Mouse (Mus musculus) ES-E14 (cell line): ENCODE data around the gene Cxcl9. TPM values are rescaled to one million over a fixed set of nuclear protein-coding genes. Genes with fewer than 3 reads are reported as not detected.

Experiments used
- DNase-seq: peaks from one replicate; pipeline ENCODE4 v3.0.0-alpha.2; 2013; ENCODE audit warnings: low read depth, low spot score
- H3K27ac ChIP-seq: 2 replicates; pipeline ENCODE4 v1.5.1; 2012; ENCODE audit warnings: low read depth, mild to moderate bottlenecking, low read length, moderate library complexity, mixed read lengths; ENCODE audit not compliant: poor library complexity, insufficient read depth, severe bottlenecking
- H3K36me3 ChIP-seq: 2 replicates; pipeline ENCODE4 v1.6.1; 2012; ENCODE audit warnings: mild to moderate bottlenecking, low read length, moderate library complexity, mixed read lengths; ENCODE audit not compliant: control insufficient read depth, poor library complexity, insufficient read depth, severe bottlenecking
- H3K4me1 ChIP-seq, 2 experiments: fragments of 150-350 bp in 1 of 2; sonication (generic) in 1 of 2; 2 replicates each; pipeline ENCODE4 v1.6.1; 2012; ENCODE audit warnings: low read length in 2 of 2, mild to moderate bottlenecking in 1 of 2, mixed read lengths in 1 of 2; ENCODE audit not compliant: control insufficient read depth in 2 of 2, insufficient read depth in 2 of 2, poor library complexity in 1 of 2
- H3K4me3 ChIP-seq, 2 experiments: fragments of 150-350 bp in 1 of 2; sonication (generic) in 1 of 2; 2 replicates each; pipeline ENCODE4 v1.5.1; 2012; ENCODE audit warnings: low read length in 2 of 2, low read depth in 1 of 2, mild to moderate bottlenecking in 1 of 2, mixed read lengths in 1 of 2; ENCODE audit not compliant: insufficient read depth in 1 of 2, poor library complexity in 1 of 2, severe bottlenecking in 1 of 2
- H3K9ac ChIP-seq: 2 replicates; pipeline ENCODE4 v1.6.1; 2012; ENCODE audit warnings: low read depth, mild to moderate bottlenecking, low read length, mixed read lengths; ENCODE audit not compliant: poor library complexity, insufficient read depth, severe bottlenecking
- H3K9me3 ChIP-seq: fragments of 150-350 bp; sonication (generic); 2 replicates; pipeline ENCODE4 v1.6.1; 2012; ENCODE audit warnings: low read depth, mild to moderate bottlenecking, low read length; ENCODE audit not compliant: control insufficient read depth, insufficient read depth
- CHD2 ChIP-seq: IDR thresholded peaks from 2 replicates; pipeline ENCODE4 v1.6.1; 2014; ENCODE audit warnings: mild to moderate bottlenecking, low read depth, low read length, inconsistent platforms
- HCFC1 ChIP-seq: IDR thresholded peaks from 2 replicates; pipeline ENCODE4 v1.6.1; 2012; ENCODE audit warnings: low read length, inconsistent platforms, borderline replicate concordance; ENCODE audit not compliant: insufficient read depth
- MAFK ChIP-seq: IDR thresholded peaks from 2 replicates; pipeline ENCODE4 v1.6.1; 2014; ENCODE audit warnings: mild to moderate bottlenecking, low read depth, low read length, inconsistent platforms; ENCODE audit not compliant: insufficient read depth
- ZC3H11A ChIP-seq: IDR thresholded peaks from 2 replicates; pipeline ENCODE4 v1.6.1; 2012; ENCODE audit warnings: low read depth, mild to moderate bottlenecking, inconsistent platforms, low read length, borderline replicate concordance
- ZNF384 ChIP-seq: IDR thresholded peaks from 2 replicates; pipeline ENCODE4 v1.6.1; 2012; ENCODE audit warnings: low read depth, low read length, inconsistent platforms
- in situ Hi-C, 2 experiments: fragments of 600-800 bp; cut with MboI; formaldehyde crosslinking; loops; one replicate each; pipeline ENCODE4 v1.15.1; 2025; ENCODE audit warnings: low sequenced_read_pairs in 2 of 2, inconsistent platforms in 1 of 2; ENCODE audit not compliant: unreplicated experiment in 2 of 2
- total RNA-seq: library from RNA; depleted of rRNA; stranded (reverse); fragments of 300-350 nt; gene quantifications from 2 replicates; pipeline ENCODE4 v1.2.3, GENCODE M21; 2012

The Cxcl9 gene
- total RNA-seq, 1 experiment, result not detected

GRCm38 (mm10) chr5:92371361-92371976, 43.6 kb upstream of the Cxcl9 start:
- no peak for TF ChIP-seq ZNF384
- in situ Hi-C loops, result no loop called here
- Histone ChIP-seq H3K4me3 (no peak overlapping the region), H3K9me3 (no peaks in the 10 kb centered on the region), H3K4me1 (no peaks in the 10 kb centered on the region), H3K27ac (no peak overlapping the region), H3K9ac (no peak overlapping the region), H3K36me3 (no peaks in the 10 kb centered on the region)
- no peak for DNase-seq

DNA sequence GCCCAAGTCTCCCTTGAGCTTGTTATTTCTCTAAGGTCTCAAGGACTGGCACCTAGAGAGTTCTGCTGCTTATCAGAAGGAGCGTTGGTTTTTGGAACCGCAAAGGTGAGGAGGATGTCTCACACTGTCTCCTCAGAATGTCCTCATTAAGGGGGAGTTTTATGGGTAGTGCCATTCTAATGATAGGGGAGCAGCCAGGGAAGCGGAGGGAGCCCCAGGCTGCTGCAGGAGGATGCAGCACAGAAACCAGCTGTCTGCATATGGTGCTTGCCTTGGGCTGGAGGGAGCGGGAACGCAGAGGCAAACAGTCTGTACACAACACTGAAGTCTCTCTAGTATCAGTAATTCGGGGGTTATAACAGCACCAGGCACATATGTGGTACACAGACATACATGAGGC, 43.0 kb upstream of the Cxcl9 start:
- Histone ChIP-seq H3K27ac (no peak overlapping the region), H3K4me1 (no peaks in the 10 kb centered on the region), H3K9ac (no peak overlapping the region), H3K9me3 (no peaks in the 10 kb centered on the region), H3K4me3 (no peak overlapping the region), H3K36me3 (no peaks in the 10 kb centered on the region)
- no peak for TF ChIP-seq ZC3H11A
- no peak for TF ChIP-seq MAFK
- no peak for TF ChIP-seq CHD2
- TF ChIP-seq HCFC1, result no peak
- no peak for TF ChIP-seq ZNF384
- in situ Hi-C loops, result no loop called here
- no peak for DNase-seq

DNA sequence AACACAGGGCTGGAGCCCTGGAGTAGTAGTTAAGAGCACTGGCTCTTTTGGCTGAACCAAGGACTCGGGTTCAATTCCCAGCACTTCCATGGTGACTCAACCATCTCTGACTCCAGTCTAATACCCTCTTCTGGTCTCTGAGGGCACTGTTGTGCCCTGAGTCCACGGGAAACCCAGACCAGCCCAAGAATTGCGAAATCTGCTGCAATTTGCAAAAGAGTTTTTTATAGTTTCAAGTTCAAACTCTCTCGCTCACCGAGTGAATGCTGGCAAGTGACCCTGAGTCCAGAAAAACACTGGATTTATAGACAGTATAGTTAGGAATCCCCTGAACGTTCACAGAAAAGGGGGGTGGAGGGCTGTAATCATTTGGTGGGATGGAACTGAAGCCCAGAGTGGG, 42.5 kb upstream of the Cxcl9 start:
- no peak overlapping the region for H3K9ac ChIP-seq

DNA sequence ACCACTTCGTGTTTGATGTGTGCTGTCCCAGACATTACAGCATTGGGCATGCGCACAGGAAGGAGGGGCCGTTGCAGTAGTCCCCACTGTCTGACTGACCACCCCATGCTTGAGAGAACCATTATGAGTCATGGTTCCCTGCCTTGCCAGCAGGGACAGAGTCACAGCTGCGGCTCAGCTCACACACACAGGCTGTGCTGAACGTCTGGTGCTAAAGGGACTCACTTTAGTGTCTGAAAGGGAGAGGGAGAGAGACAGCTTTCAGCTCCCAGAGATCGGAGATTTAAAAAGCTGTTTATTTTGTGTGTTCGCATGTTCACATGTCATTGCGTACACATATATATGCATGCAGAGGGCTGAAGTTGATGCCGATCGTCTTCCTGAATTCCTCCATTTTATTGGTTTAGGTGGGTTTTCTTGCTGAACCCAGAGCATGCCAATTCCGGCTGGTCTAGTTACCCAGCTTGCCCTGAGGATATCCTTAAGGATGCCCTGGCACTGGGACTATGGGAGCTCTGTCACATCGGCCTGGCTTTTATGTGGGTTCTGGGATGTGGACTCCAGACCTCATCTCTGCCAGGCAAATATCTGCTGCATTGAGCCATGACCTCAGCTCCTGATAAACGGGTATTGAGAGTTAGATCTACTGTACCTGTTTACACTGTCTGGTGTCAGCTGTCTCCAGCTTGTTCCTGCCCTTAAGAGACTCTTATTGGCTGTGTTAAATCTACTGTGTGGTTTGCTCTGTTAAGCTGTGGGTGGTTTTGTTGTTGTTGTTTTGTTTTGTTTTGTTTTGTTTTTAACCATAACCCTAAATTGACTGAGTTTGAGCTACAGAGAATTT, 41.5 kb upstream of the Cxcl9 start:
- no peaks in the 10 kb centered on the region for H3K4me1 ChIP-seq
- in situ Hi-C loops, result no loop called here
- no peaks in the 10 kb centered on the region for H3K9me3 ChIP-seq
- no peak overlapping the region for H3K27ac ChIP-seq
- no peaks in the 10 kb centered on the region for H3K36me3 ChIP-seq
- no peak for DNase-seq
- H3K9ac ChIP-seq, result no peak overlapping the region
- no peak overlapping the region for H3K4me3 ChIP-seq
- TF ChIP-seq ZNF384 (no peak), ZC3H11A (no peak), HCFC1 (no peak), MAFK (no peak), CHD2 (no peak)

More for the DNA sequence above, 42.5 kb upstream of the Cxcl9 start:
- TF ChIP-seq CHD2 (no peak), MAFK (no peak), HCFC1 (no peak), ZC3H11A (no peak), ZNF384 (no peak)
- Histone ChIP-seq H3K9me3 (no peaks in the 10 kb centered on the region), H3K27ac (no peak overlapping the region), H3K4me3 (no peak overlapping the region), H3K36me3 (no peaks in the 10 kb centered on the region), H3K4me1 (no peaks in the 10 kb centered on the region)
- no peak for DNase-seq
- in situ Hi-C loops, result no loop called here
